Mouse (Mus musculus): Measurements from ENCODE around the gene Tekt2.

- TF ChIP-seq GATA1 (IDR thresholded peaks at IDR 0.05; ENCODE audit: low read length), result no peak
- no peak for TF ChIP-seq TAL1 (IDR thresholded peaks at IDR 0.05; ENCODE audit: low read length)
These were observed 16.1 kb downstream of the Tekt2 start for GRCm38 (mm10) chr4:126309211-126309921.

All from erythroblast, embryonic 14.5 days (primary cell).